ENCODE assay signal across 7 mouse cellular contexts in the genomic region with DNA sequence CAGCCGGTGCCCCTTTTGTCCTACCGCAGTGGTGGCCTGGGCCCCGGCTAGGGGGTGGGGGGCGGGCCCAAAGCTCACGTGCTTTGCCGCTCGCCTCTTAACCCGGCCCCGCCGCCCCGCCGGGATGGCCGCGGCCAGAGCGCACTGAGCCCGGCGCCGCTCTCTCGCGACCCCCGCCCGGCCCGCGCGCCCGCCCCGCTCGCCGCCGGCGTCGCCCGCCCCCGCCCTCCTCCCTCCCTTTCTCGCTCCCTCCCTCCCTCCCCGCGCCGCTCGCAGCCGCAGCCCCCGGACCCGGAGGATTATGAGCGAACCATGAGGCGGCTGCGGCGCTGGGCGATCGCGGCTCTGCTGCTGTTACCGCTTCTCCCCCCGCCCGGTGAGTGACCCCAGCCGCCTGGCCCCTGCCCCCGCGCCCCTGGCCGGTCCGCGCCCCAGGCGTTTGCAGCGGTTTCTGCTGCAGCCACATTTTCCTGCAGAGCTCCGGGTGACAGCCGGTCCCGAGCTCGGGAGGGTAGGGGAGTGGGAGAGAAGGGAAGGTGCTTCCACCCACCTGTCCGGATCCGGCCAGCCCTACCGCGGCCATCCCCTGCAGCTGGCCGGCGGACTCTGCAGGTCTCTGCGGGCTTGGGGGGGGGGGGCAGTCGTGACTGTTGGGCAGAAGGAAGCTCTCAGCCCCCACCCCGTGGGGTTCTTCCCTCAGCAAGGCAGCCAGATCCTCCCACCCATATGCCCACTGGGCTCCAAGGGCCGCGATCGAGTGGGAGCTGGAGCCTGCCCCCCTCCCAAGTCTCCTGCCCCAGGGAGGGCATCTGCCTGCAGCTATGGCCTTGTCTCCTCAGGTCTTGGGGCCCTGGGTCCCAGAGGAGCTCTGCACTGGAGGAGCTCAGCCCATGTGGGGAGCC. TPM values are rescaled to one million over a fixed set of nuclear protein-coding genes. Genes with fewer than 3 reads are reported as not detected.
DNase-seq lines count a peak whose midpoint lies in the region; ATAC-seq lines count a peak whose summit lies in the region.

Gene Adam11 (plus strand): TSS at position 131 of the 902 bp plus-strand sequence.

- 0 out of 2 replicates have a peak, but pooled peaks have one; percentile 17 for ATAC-seq in embryonic facial prominence, embryonic 15.5 days (ENCODE audit: insufficient number of reproducible peaks, low FRiP score, low TSS enrichment, low read depth)
- ATAC-seq in neural tube, embryonic 13.5 days (ENCODE audit: low read depth) = peak; percentile 55; the same call in 1 of the 2 replicates
- no peak for ATAC-seq in megakaryocyte-erythroid progenitor cell, adult 5-6 weeks (replicated peaks; ENCODE audit: low FRiP score, low TSS enrichment, poor library complexity, severe bottlenecking)

- peaks cover 25% of the 10 kb centered on the region for H3K27me3 ChIP-seq in embryonic facial prominence, embryonic 15.5 days
- peaks cover 13% of the 10 kb centered on the region for H3K27me3 ChIP-seq in neural tube, embryonic 13.5 days

- H3K27ac ChIP-seq in embryonic facial prominence, embryonic 15.5 days (replicated peaks) = no peak within 1 kb of the TSS
- H3K27ac ChIP-seq in neural tube, embryonic 13.5 days (replicated peaks) = peak within 1 kb of the TSS; percentile 87

- H3K36me3 ChIP-seq in embryonic facial prominence, embryonic 15.5 days = no peaks in the 10 kb centered on the region
- H3K36me3 ChIP-seq in neural tube, embryonic 13.5 days = no peaks in the 10 kb centered on the region

- peak within 1 kb of the TSS; percentile 42 for H3K9ac ChIP-seq in embryonic facial prominence, embryonic 15.5 days
- peak within 1 kb of the TSS; percentile 94 for H3K9ac ChIP-seq in neural tube, embryonic 13.5 days

- H3K4me1 ChIP-seq in embryonic facial prominence, embryonic 15.5 days = peaks cover 16% of the 10 kb centered on the region
- H3K4me1 ChIP-seq in neural tube, embryonic 13.5 days (replicated peaks) = peaks cover 26% of the 10 kb centered on the region

- no peaks in the 10 kb centered on the region for H3K9me3 ChIP-seq in embryonic facial prominence, embryonic 15.5 days (replicated peaks)
- no peaks in the 10 kb centered on the region for H3K9me3 ChIP-seq in neural tube, embryonic 13.5 days

- WGBS in embryonic facial prominence, embryonic 15.5 days = under 1% methylated on average over 57 of the region's 76 CpGs
- WGBS in neural tube, embryonic 13.5 days = under 1% methylated on average over 40 of the region's 76 CpGs

- peak within 1 kb of the TSS; percentile 100 for H3K4me2 ChIP-seq in embryonic facial prominence, embryonic 15.5 days (replicated peaks)
- peak within 1 kb of the TSS; percentile 96 for H3K4me2 ChIP-seq in neural tube, embryonic 13.5 days

- H3K4me3 ChIP-seq in embryonic facial prominence, embryonic 15.5 days (replicated peaks) = peak within 1 kb of the TSS; percentile 53
- peak within 1 kb of the TSS; percentile 72 for H3K4me3 ChIP-seq in neural tube, embryonic 13.5 days

- intact Hi-C loops in left cerebral cortex, postnatal 25 days (cut with DNase I) = loop anchor here (10.0 kb wide), 1 partner anchor 233 kb away; no protein-coding TSS in a partner anchor

- DNase-seq in layer of hippocampus, adult 18-20 months (ENCODE audit: low spot score in 2 of 2) = no peak
- DNase-seq in layer of hippocampus, adult 9-11 months = no peak
- peak; percentile 67 for DNase-seq in cerebellum, adult 9-10 months
- no peak for DNase-seq in left cerebral cortex, postnatal 25 days (ENCODE audit: low spot score in 2 of 2)

RNA-seq across cellular contexts. Expression of gene Adam11, which starts in this region (rescaled TPM):
- 100 to 1,000 TPM; 166 to 185 TPM for total RNA-seq in layer of hippocampus, adult 18-20 months (2021)
- 7.1 and 7.8 TPM in 2 replicates for polyA plus RNA-seq in embryonic facial prominence, embryonic 15.5 days (2015; fragmentation: Nextera tagmentation; extraction: Ambion mirVana)
- total RNA-seq in left cerebral cortex, postnatal 25 days (2021) = 100 to 1,000 TPM; 118 to 139 TPM
- polyA plus RNA-seq in neural tube, embryonic 13.5 days (2015; fragmentation: Nextera tagmentation; extraction: Ambion mirVana) = 40.1 and 47.0 TPM in 2 replicates
- 0.28 and 3.0 TPM in 2 replicates for total RNA-seq in megakaryocyte-erythroid progenitor cell, adult 5-6 weeks (2014; fragmentation: Nextera tagmentation)
- 0.14 and 0.15 TPM in 2 replicates for total RNA-seq in megakaryocyte-erythroid progenitor cell, adult 5-6 weeks (2017)

Comparison
In these comparisons a context has a peak if more than half of its experiments do, and no peak if none do; other contexts are left out.
1. RNA of gene Adam11 (total RNA-seq): 166 to 185 TPM in layer of hippocampus, adult 18-20 months and 118 to 139 TPM in left cerebral cortex, postnatal 25 days; 0.14 to 3.0 TPM in megakaryocyte-erythroid progenitor cell, adult 5-6 weeks; every median in the first group is over 10 times any median in the second.